Mouse (Mus musculus): ENCODE results near the gene Man1c1.
A peak's percentile ranks its signal among the peaks of the same experiment; 100 is the strongest.

Man1c1 gene

GRCm38 (mm10) chr4:134542726-134543125 is 161.4 kb downstream of the Man1c1 start:
- no peaks in the 10 kb centered on the region for H3K27me3 ChIP-seq (ENCODE audit: control insufficient read depth, insufficient read depth, low read length, poor library complexity, severe bottlenecking)
- DNase-seq (ENCODE audit: low read depth, low spot score) = no peak
- H3K36me3 ChIP-seq (ENCODE audit: control insufficient read depth, insufficient read depth, low read length, poor library complexity, severe bottlenecking) = no peaks in the 10 kb centered on the region

- Histone ChIP-seq H3K27me3 (ENCODE audit: control insufficient read depth, insufficient read depth, low read length, poor library complexity, severe bottlenecking) (no peaks in the 10 kb centered on the region), H3K36me3 (ENCODE audit: control insufficient read depth, insufficient read depth, low read length, poor library complexity, severe bottlenecking) (no peaks in the 10 kb centered on the region)
- DNase-seq (ENCODE audit: low read depth, low spot score) = no peak
These were observed 165.0 kb downstream of the Man1c1 start for GRCm38 (mm10) chr4:134538997-134539580.

GRCm38 (mm10) chr4:134535787-134536151 is 168.3 kb downstream of the Man1c1 start:
- Histone ChIP-seq H3K27me3 (ENCODE audit: control insufficient read depth, insufficient read depth, low read length, poor library complexity, severe bottlenecking) (no peaks in the 10 kb centered on the region), H3K36me3 (ENCODE audit: control insufficient read depth, insufficient read depth, low read length, poor library complexity, severe bottlenecking) (0 out of 2 replicates have a peak, but pooled peaks cover 2% of the 10 kb centered on the region)
- no peak for DNase-seq (ENCODE audit: low read depth, low spot score)

- peak; percentile 96 for DNase-seq (ENCODE audit: low read depth, low spot score)
- no peaks in the 10 kb centered on the region for H3K27me3 ChIP-seq (ENCODE audit: control insufficient read depth, insufficient read depth, low read length, poor library complexity, severe bottlenecking)
- H3K36me3 ChIP-seq (ENCODE audit: control insufficient read depth, insufficient read depth, low read length, poor library complexity, severe bottlenecking) = 0 out of 2 replicates have a peak, but pooled peaks cover 2% of the 10 kb centered on the region
These were observed 168.9 kb downstream of the Man1c1 start, which contains the start of gene Mtfr1l for GRCm38 (mm10) chr4:134534932-134535786. Gene Mtfr1l, minus strand, starts transcription at chr4:134535387.

- DNase-seq (ENCODE audit: low read depth, low spot score) = peak; percentile 74
- H3K27me3 ChIP-seq (ENCODE audit: control insufficient read depth, insufficient read depth, low read length, poor library complexity, severe bottlenecking) = no peaks in the 10 kb centered on the region
- H3K36me3 ChIP-seq (ENCODE audit: control insufficient read depth, insufficient read depth, low read length, poor library complexity, severe bottlenecking) = 0 out of 2 replicates have a peak, but pooled peaks cover 2% of the 10 kb centered on the region
These were observed 169.8 kb downstream of the Man1c1 start for GRCm38 (mm10) chr4:134534124-134534886.

- Histone ChIP-seq H3K36me3 (ENCODE audit: control insufficient read depth, insufficient read depth, low read length, poor library complexity, severe bottlenecking) (peaks cover 4% of the 10 kb centered on the region), H3K27me3 (ENCODE audit: control insufficient read depth, insufficient read depth, low read length, poor library complexity, severe bottlenecking) (no peaks in the 10 kb centered on the region)
- no peak for DNase-seq (ENCODE audit: low read depth, low spot score)
These were observed 170.7 kb downstream of the Man1c1 start for GRCm38 (mm10) chr4:134533421-134533820.

- no peaks in the 10 kb centered on the region for H3K27me3 ChIP-seq (ENCODE audit: control insufficient read depth, insufficient read depth, low read length, poor library complexity, severe bottlenecking)
- DNase-seq (ENCODE audit: low read depth, low spot score) = no peak
These were observed 171.2 kb downstream of the Man1c1 start for GRCm38 (mm10) chr4:134532928-134533327.

GRCm38 (mm10) chr4:134526220-134526619 is 177.9 kb downstream of the Man1c1 start:
- H3K27me3 ChIP-seq (ENCODE audit: control insufficient read depth, insufficient read depth, low read length, poor library complexity, severe bottlenecking) = no peaks in the 10 kb centered on the region
- DNase-seq (ENCODE audit: low read depth, low spot score) = no peak
- H3K36me3 ChIP-seq (ENCODE audit: control insufficient read depth, insufficient read depth, low read length, poor library complexity, severe bottlenecking) = peaks cover 5% of the 10 kb centered on the region

More at GRCm38 (mm10) chr4:134532928-134533327, 171.2 kb downstream of the Man1c1 start:
- peaks cover 4% of the 10 kb centered on the region for H3K36me3 ChIP-seq (ENCODE audit: control insufficient read depth, insufficient read depth, low read length, poor library complexity, severe bottlenecking)

GRCm38 (mm10) chr4:134525806-134526205 is 178.3 kb downstream of the Man1c1 start:
- DNase-seq (ENCODE audit: low read depth, low spot score) = no peak
- Histone ChIP-seq H3K27me3 (ENCODE audit: control insufficient read depth, insufficient read depth, low read length, poor library complexity, severe bottlenecking) (no peaks in the 10 kb centered on the region), H3K36me3 (ENCODE audit: control insufficient read depth, insufficient read depth, low read length, poor library complexity, severe bottlenecking) (peaks cover 5% of the 10 kb centered on the region)

- no peak for DNase-seq (ENCODE audit: low read depth, low spot score)
- Histone ChIP-seq H3K27me3 (ENCODE audit: control insufficient read depth, insufficient read depth, low read length, poor library complexity, severe bottlenecking) (no peaks in the 10 kb centered on the region), H3K36me3 (ENCODE audit: control insufficient read depth, insufficient read depth, low read length, poor library complexity, severe bottlenecking) (peaks cover 3% of the 10 kb centered on the region)
These were observed 180.6 kb downstream of the Man1c1 start for GRCm38 (mm10) chr4:134523447-134523846.

- no peak for DNase-seq (ENCODE audit: low read depth, low spot score)
- Histone ChIP-seq H3K36me3 (ENCODE audit: control insufficient read depth, insufficient read depth, low read length, poor library complexity, severe bottlenecking) (no peaks in the 10 kb centered on the region), H3K27me3 (ENCODE audit: control insufficient read depth, insufficient read depth, low read length, poor library complexity, severe bottlenecking) (no peaks in the 10 kb centered on the region)
These were observed 184.8 kb downstream of the Man1c1 start for GRCm38 (mm10) chr4:134519281-134519680.

GRCm38 (mm10) chr4:134518541-134518940 is 185.5 kb downstream of the Man1c1 start:
- H3K27me3 ChIP-seq (ENCODE audit: control insufficient read depth, insufficient read depth, low read length, poor library complexity, severe bottlenecking) = no peaks in the 10 kb centered on the region
- no peak for DNase-seq (ENCODE audit: low read depth, low spot score)
- H3K36me3 ChIP-seq (ENCODE audit: control insufficient read depth, insufficient read depth, low read length, poor library complexity, severe bottlenecking) = no peaks in the 10 kb centered on the region

- Histone ChIP-seq H3K36me3 (ENCODE audit: control insufficient read depth, insufficient read depth, low read length, poor library complexity, severe bottlenecking) (no peaks in the 10 kb centered on the region), H3K27me3 (ENCODE audit: control insufficient read depth, insufficient read depth, low read length, poor library complexity, severe bottlenecking) (no peaks in the 10 kb centered on the region)
- DNase-seq (ENCODE audit: low read depth, low spot score) = no peak
These were observed 186.4 kb downstream of the Man1c1 start for GRCm38 (mm10) chr4:134517719-134518118.

GRCm38 (mm10) chr4:134516981-134517380 is 187.1 kb downstream of the Man1c1 start:
- Histone ChIP-seq H3K36me3 (ENCODE audit: control insufficient read depth, insufficient read depth, low read length, poor library complexity, severe bottlenecking) (no peaks in the 10 kb centered on the region), H3K27me3 (ENCODE audit: control insufficient read depth, insufficient read depth, low read length, poor library complexity, severe bottlenecking) (no peaks in the 10 kb centered on the region)
- DNase-seq (ENCODE audit: low read depth, low spot score) = no peak

- Histone ChIP-seq H3K27me3 (ENCODE audit: control insufficient read depth, insufficient read depth, low read length, poor library complexity, severe bottlenecking) (no peaks in the 10 kb centered on the region), H3K36me3 (ENCODE audit: control insufficient read depth, insufficient read depth, low read length, poor library complexity, severe bottlenecking) (no peaks in the 10 kb centered on the region)
- no peak for DNase-seq (ENCODE audit: low read depth, low spot score)
These were observed 188.5 kb downstream of the Man1c1 start for GRCm38 (mm10) chr4:134515614-134516013.
